Mouse (Mus musculus): ENCODE data around the gene Clec1b.
A peak's percentile ranks its signal among the peaks of the same experiment; 100 is the strongest.

The Clec1b gene

GRCm38 (mm10) chr6:129408562-129408961 lies 11.5 kb downstream of the Clec1b start, which contains the start of gene Clec9a:
Gene Clec9a (plus strand): TSS chr6:129408862.
- DNase-seq (ENCODE audit: low spot score) = no peak

- no peak for DNase-seq (ENCODE audit: low spot score)
Measured at GRCm38 (mm10) chr6:129414177-129414576, 17.1 kb downstream of the Clec1b start.

- no peak for DNase-seq (ENCODE audit: low spot score)
Measured at GRCm38 (mm10) chr6:129422311-129422710, 25.2 kb downstream of the Clec1b start.

- no peak for DNase-seq (ENCODE audit: low spot score)
Measured at GRCm38 (mm10) chr6:129423040-129423733, 26.1 kb downstream of the Clec1b start.

- peak; percentile 77 for DNase-seq (ENCODE audit: low spot score)
Measured at GRCm38 (mm10) chr6:129423734-129424072, 26.6 kb downstream of the Clec1b start.

GRCm38 (mm10) chr6:129425217-129425616 lies 28.1 kb downstream of the Clec1b start:
- DNase-seq (ENCODE audit: low spot score) = peak; percentile 18

- peak; percentile 46 for DNase-seq (ENCODE audit: low spot score)
Measured at GRCm38 (mm10) chr6:129425812-129426211, 28.7 kb downstream of the Clec1b start.

- no peak for DNase-seq (ENCODE audit: low spot score)
Measured at GRCm38 (mm10) chr6:129427281-129427680, 30.2 kb downstream of the Clec1b start.

- DNase-seq (ENCODE audit: low spot score) = no peak
Measured at GRCm38 (mm10) chr6:129434239-129434638, 37.1 kb downstream of the Clec1b start.

GRCm38 (mm10) chr6:129436025-129436424 lies 38.9 kb downstream of the Clec1b start:
- DNase-seq (ENCODE audit: low spot score) = no peak

- DNase-seq (ENCODE audit: low spot score) = no peak
Measured at GRCm38 (mm10) chr6:129438033-129438432, 40.9 kb downstream of the Clec1b start.

- DNase-seq (ENCODE audit: low spot score) = peak; percentile 25
Measured at GRCm38 (mm10) chr6:129449743-129450142, 52.6 kb downstream of the Clec1b start.

- peak; percentile 14 for DNase-seq (ENCODE audit: low spot score)
Measured at GRCm38 (mm10) chr6:129451411-129452039, 54.4 kb downstream of the Clec1b start, which contains the start of gene Clec1a. Gene Clec1a (minus strand): TSS chr6:129452000.
